18 mouse cellular contexts compared by ENCODE assay signal in the genomic region with DNA sequence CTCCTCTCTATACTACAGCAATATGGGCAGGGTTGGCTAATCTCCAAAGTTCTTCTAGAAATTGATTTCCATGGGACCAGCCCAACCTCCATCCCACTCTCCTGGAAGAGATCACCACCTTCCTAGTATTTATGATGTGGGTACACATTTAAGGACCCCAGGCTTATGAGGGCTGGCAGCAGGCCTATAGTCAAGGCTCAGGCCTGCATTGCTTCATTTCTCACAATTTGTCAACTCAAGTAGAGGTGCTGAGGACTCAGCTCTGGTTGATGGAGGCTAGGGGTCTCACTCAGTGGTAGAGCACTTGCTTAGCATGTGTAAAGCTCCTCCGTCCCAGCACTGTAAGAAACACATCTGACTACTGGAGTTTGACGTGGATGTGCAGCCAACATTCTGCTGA. TPM values are rescaled to one million over a fixed set of nuclear protein-coding genes. Genes with fewer than 3 reads are reported as not detected.
"Had no signal": no experiment of that assay in that cellular context is flagged by ENCODE, and none has a peak within 500 bp of the region (broad histone marks: within the 10 kb centered on the region; RNA-seq: fewer than 3 reads in every experiment).

No protein-coding gene starts in this region.

- H3K36me3 ChIP-seq: neural tube, embryonic 13.5 days; neural tube, embryonic 15.5 days; stomach, embryonic 15.5 days had no signal

- H3K4me3 ChIP-seq: neural tube, embryonic 13.5 days; neural tube, embryonic 15.5 days; stomach, embryonic 15.5 days had no signal

- H3K9me3 ChIP-seq: neural tube, embryonic 13.5 days; neural tube, embryonic 15.5 days; stomach, embryonic 15.5 days had no signal

- DNase-seq: retina, postnatal 1 day; right cerebral cortex, adult 18-20 months; right cerebral cortex, postnatal 14 days; right cerebral cortex, postnatal 25 days; right cerebral cortex, postnatal 4 days; spleen, adult 18-20 months; thymus, adult 18-20 months; thymus, adult 2 months; thymus, postnatal 14 days; thymus, postnatal 25 days; thymus, postnatal 36 days; thymus, postnatal 4 days had no signal

- H3K4me1 ChIP-seq: stomach, embryonic 15.5 days had no signal

- H3K27me3 ChIP-seq: neural tube, embryonic 13.5 days; neural tube, embryonic 15.5 days; stomach, embryonic 15.5 days had no signal

- H3K27ac ChIP-seq: neural tube, embryonic 13.5 days; neural tube, embryonic 15.5 days; stomach, embryonic 15.5 days; stomach, postnatal 0 days had no signal

RNA-seq across cellular contexts. Expression of a gene that starts 27.6 kb away (rescaled TPM):
- total RNA-seq: neutrophil, adult 5-6 weeks had no signal
- polyA plus RNA-seq: testis, adult 2 months had no signal
